Mouse (Mus musculus) limb, embryonic 14.5 days (tissue): ENCODE data around the gene Adamts9. TPM values are rescaled to one million over a fixed set of nuclear protein-coding genes. Genes with fewer than 3 reads are reported as not detected.

Source experiments
- ATAC-seq: fragments of 200-750 bp; cut with Nextera tagmentation; 2 replicates; pipeline ENCODE4 v1.8.0; 2017; ENCODE audit warnings: low read depth, moderate number of reproducible peaks, moderate TSS enrichment; ENCODE audit not compliant: low FRiP score
- DNase-seq: peaks from one replicate; pipeline ENCODE4 v3.0.0-alpha.2; 2015; ENCODE audit warnings: low spot score
- H3K27ac ChIP-seq: fragments of 300-500 bp; sonication (generic); replicated peaks from 2 replicates; pipeline ENCODE4 v1.5.1; 2014; ENCODE audit warnings: low read depth, mild to moderate bottlenecking, low read length, moderate library complexity, mixed read lengths
- H3K27me3 ChIP-seq: fragments of 300-500 bp; sonication (generic); 2 replicates; pipeline ENCODE4 v1.6.1; 2014; ENCODE audit warnings: low read length, mixed read lengths; ENCODE audit not compliant: control insufficient read depth, insufficient read depth
- H3K36me3 ChIP-seq: fragments of 300-500 bp; sonication (generic); 2 replicates; pipeline ENCODE4 v1.6.1; 2014; ENCODE audit warnings: mild to moderate bottlenecking, low read length, moderate library complexity, mixed read lengths; ENCODE audit not compliant: control insufficient read depth, insufficient read depth
- H3K4me1 ChIP-seq: fragments of 300-500 bp; sonication (generic); 2 replicates; pipeline ENCODE4 v1.6.1; 2014; ENCODE audit warnings: antibody characterized with exemption, low read length, mixed read lengths; ENCODE audit not compliant: control insufficient read depth, insufficient read depth
- H3K4me2 ChIP-seq: fragments of 300-500 bp; sonication (generic); replicated peaks from 2 replicates; pipeline ENCODE4 v1.6.1; 2014; ENCODE audit warnings: low read depth, mild to moderate bottlenecking, low read length, moderate library complexity; ENCODE audit not compliant: severe bottlenecking
- H3K4me3 ChIP-seq: fragments of 300-500 bp; sonication (generic); replicated peaks from 2 replicates; pipeline ENCODE4 v1.5.1; 2014; ENCODE audit warnings: low read length
- H3K9ac ChIP-seq: fragments of 300-500 bp; sonication (generic); 2 replicates; pipeline ENCODE4 v1.6.1; 2014; ENCODE audit warnings: mild to moderate bottlenecking, low read depth, low read length, moderate library complexity; ENCODE audit not compliant: severe bottlenecking
- H3K9me3 ChIP-seq: fragments of 300-500 bp; sonication (generic); 2 replicates; pipeline ENCODE4 v1.6.1; 2016; ENCODE audit warnings: low read length; ENCODE audit not compliant: control insufficient read depth
- POLR2A ChIP-seq: fragments of 200-500 bp; IDR thresholded peaks from 2 replicates; pipeline ENCODE4 v1.8.0; 2012; ENCODE audit warnings: inconsistent platforms, mild to moderate bottlenecking, moderate library complexity, borderline replicate concordance; ENCODE audit not compliant: insufficient read depth, insufficient read length; ENCODE audit errors: extremely low read depth
- WGBS: fragments of 180-500 bp; shearing (Covaris S2); extraction: QIAGEN DNeasy Blood & Tissue Kit; methylation state at CpG from one replicate; pipeline ENCODE4 v1.1.7; 2014; 5-methylcytosine and 5-hydroxymethylcytosine counted together
- polyA plus RNA-seq, 2 experiments: library from polyadenylated mRNA; depleted of rRNA in 1 of 2; stranded (reverse) in 1 of 2; unstranded in 1 of 2; fragments of >200 nt; fragmentation: Nextera tagmentation in 1 of 2; extraction: Ambion mirVana in 1 of 2; gene quantifications; 2 replicates each; pipeline versions ENCODE4 v1.2.1 to v1.2.3; 2012 to 2014

Gene Adamts9
- polyA plus RNA-seq, 2 experiments, result 8.9 to 21.2 TPM

DNA sequence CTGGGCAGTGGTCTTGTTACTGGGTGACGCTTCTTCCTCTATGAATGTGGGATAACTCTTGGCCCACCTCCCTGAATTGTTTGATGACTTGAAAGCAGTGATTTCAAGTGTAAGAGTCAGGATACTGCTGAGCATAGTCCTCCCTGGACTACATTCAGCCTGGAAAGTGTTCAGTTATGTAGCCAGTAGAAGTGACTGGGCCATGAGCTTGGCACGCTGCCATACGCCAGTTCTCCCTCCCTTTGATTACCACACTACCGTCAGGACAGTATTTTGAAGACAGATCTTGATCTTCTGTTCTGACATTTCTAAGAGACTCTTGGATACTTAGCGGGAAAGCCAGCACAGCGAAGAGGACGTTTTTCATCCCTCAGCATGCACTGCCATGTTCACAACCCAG is 40.1 kb upstream of the Adamts9 start:
- DNase-seq, result no peak
- WGBS, result 80% methylated on average over 7 of the region's 7 CpGs

GRCm38 (mm10) chr6:92981451-92982186 is 38.3 kb upstream of the Adamts9 start:
- 89% methylated on average over 7 of the region's 7 CpGs for WGBS
- no peak for TF ChIP-seq POLR2A
- no peaks in the 10 kb centered on the region for H3K27me3 ChIP-seq
- H3K4me3 ChIP-seq, result no peak overlapping the region
- no peak overlapping the region for H3K4me2 ChIP-seq
- H3K4me1 ChIP-seq, result no peaks in the 10 kb centered on the region
- H3K9ac ChIP-seq, result no peak overlapping the region
- H3K9me3 ChIP-seq, result no peaks in the 10 kb centered on the region
- DNase-seq (no peak), ATAC-seq (no peak)
- no peaks in the 10 kb centered on the region for H3K36me3 ChIP-seq
- no peak overlapping the region for H3K27ac ChIP-seq

More for the DNA sequence above, 40.1 kb upstream of the Adamts9 start:
- no peak for TF ChIP-seq POLR2A
- Histone ChIP-seq H3K4me1 (no peaks in the 10 kb centered on the region), H3K4me3 (no peak overlapping the region), H3K36me3 (no peaks in the 10 kb centered on the region), H3K9ac (no peak overlapping the region), H3K9me3 (no peaks in the 10 kb centered on the region), H3K27ac (no peak overlapping the region), H3K27me3 (no peaks in the 10 kb centered on the region), H3K4me2 (no peak overlapping the region)
- ATAC-seq, result no peak

- TF ChIP-seq POLR2A, result no peak
- no peaks in the 10 kb centered on the region for H3K4me1 ChIP-seq
- 82% methylated on average over 3 of the region's 3 CpGs for WGBS
- no peaks in the 10 kb centered on the region for H3K27me3 ChIP-seq
- no peak overlapping the region for H3K4me2 ChIP-seq
- DNase-seq (no peak), ATAC-seq (no peak)
- H3K9ac ChIP-seq, result no peak overlapping the region
- H3K9me3 ChIP-seq, result no peaks in the 10 kb centered on the region
- H3K36me3 ChIP-seq, result no peaks in the 10 kb centered on the region
- no peak overlapping the region for H3K27ac ChIP-seq
- no peak overlapping the region for H3K4me3 ChIP-seq
Observed at GRCm38 (mm10) chr6:92973340-92973739, 30.0 kb upstream of the Adamts9 start.

DNA sequence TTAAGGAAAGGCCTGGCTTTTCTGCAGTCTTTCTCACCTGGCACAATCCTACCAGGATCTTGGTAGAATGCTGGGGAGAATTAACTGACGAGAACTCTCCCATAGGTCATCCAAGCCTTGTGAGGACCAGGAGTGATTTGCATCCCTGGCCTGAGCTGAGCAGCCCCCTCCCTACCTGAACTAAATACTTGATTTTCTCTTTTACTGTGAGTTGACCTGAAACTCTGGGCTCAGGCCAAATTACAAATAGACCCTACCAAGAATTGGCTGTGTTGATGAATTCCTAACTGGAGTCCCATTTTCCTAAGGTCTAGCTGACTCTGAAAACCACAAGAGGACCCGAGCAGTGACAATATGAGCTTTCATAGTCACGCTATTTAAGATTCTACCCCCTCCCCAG is 25.4 kb upstream of the Adamts9 start:
- Histone ChIP-seq H3K9me3 (no peaks in the 10 kb centered on the region), H3K4me3 (no peak overlapping the region), H3K9ac (no peak overlapping the region), H3K36me3 (no peaks in the 10 kb centered on the region), H3K4me2 (no peak overlapping the region), H3K27me3 (no peaks in the 10 kb centered on the region), H3K27ac (peak overlapping the region; percentile 43; the same call in 1 of the 2 replicates), H3K4me1 (0 out of 2 replicates have a peak, but pooled peaks cover 3% of the 10 kb centered on the region)
- TF ChIP-seq POLR2A, result no peak
- ATAC-seq (no peak), DNase-seq (no peak)
- WGBS, result 58% methylated on average over 3 of the region's 3 CpGs

- H3K4me2 ChIP-seq, result no peak overlapping the region
- no peak for DNase-seq
Observed at GRCm38 (mm10) chr6:92968216-92968615, 24.9 kb upstream of the Adamts9 start.

More at GRCm38 (mm10) chr6:92968216-92968615, 24.9 kb upstream of the Adamts9 start:
- WGBS, result 54% methylated on average over 3 of the region's 3 CpGs
- Histone ChIP-seq H3K4me1 (0 out of 2 replicates have a peak, but pooled peaks cover 3% of the 10 kb centered on the region), H3K4me3 (no peak overlapping the region), H3K27me3 (no peaks in the 10 kb centered on the region), H3K36me3 (no peaks in the 10 kb centered on the region), H3K9me3 (no peaks in the 10 kb centered on the region), H3K27ac (peak overlapping the region; percentile 43; the same call in 1 of the 2 replicates), H3K9ac (no peak overlapping the region)
- TF ChIP-seq POLR2A, result no peak
- ATAC-seq, result no peak
